Mouse (Mus musculus): ENCODE measurements around the gene Plekhd1. TPM values are rescaled to one million over a fixed set of nuclear protein-coding genes. Genes with fewer than 3 reads are reported as not detected.

Plekhd1 gene
- total RNA-seq (2021), result not detected
- long read RNA-seq, experiment 1, result 0 reads
- long read RNA-seq, experiment 2, result 0 reads

GRCm38 (mm10) chr12:80692269-80692972 is at the start of gene Plekhd1:
Gene Plekhd1, plus strand, starts transcription at chr12:80692591.
- intact Hi-C loops (cut with DNase I), result no loop called here
- DNase-seq, result peak in 1 of 2 experiments; percentile 11

- intact Hi-C loops (cut with DNase I), result no loop called here
- DNase-seq, result peak; percentile 27 to 45
Observed at GRCm38 (mm10) chr12:80642725-80643692, 49.4 kb upstream of the Plekhd1 start.

GRCm38 (mm10) chr12:80643693-80644505 is 48.5 kb upstream of the Plekhd1 start, which contains the start of the genes Slc39a9 and Erh:
Gene Slc39a9, plus strand, starts transcription at chr12:80643883.
Gene Erh, minus strand, starts transcription at chr12:80644341.
- peak; percentile 88 to 89 for DNase-seq
- intact Hi-C loops (cut with DNase I), result no loop called here

- DNase-seq, result no peak
- intact Hi-C loops (cut with DNase I), result no loop called here
Observed at GRCm38 (mm10) chr12:80644506-80644868, 47.9 kb upstream of the Plekhd1 start.

GRCm38 (mm10) chr12:80646377-80646776 is 46.0 kb upstream of the Plekhd1 start:
- no peak for DNase-seq
- intact Hi-C loops (cut with DNase I), result no loop called here

GRCm38 (mm10) chr12:80653951-80654658 is 38.3 kb upstream of the Plekhd1 start:
- no peak for DNase-seq
- intact Hi-C loops (cut with DNase I), result no loop called here

GRCm38 (mm10) chr12:80654659-80655025 is 37.7 kb upstream of the Plekhd1 start:
- intact Hi-C loops (cut with DNase I), result no loop called here
- DNase-seq, result no peak

- intact Hi-C loops (cut with DNase I), result no loop called here
- no peak for DNase-seq
Observed at GRCm38 (mm10) chr12:80658661-80659060, 33.7 kb upstream of the Plekhd1 start.

GRCm38 (mm10) chr12:80662322-80662721 is 30.1 kb upstream of the Plekhd1 start:
- DNase-seq, result no peak

GRCm38 (mm10) chr12:80663935-80664334 is 28.5 kb upstream of the Plekhd1 start:
- intact Hi-C loops (cut with DNase I), result no loop called here
- no peak for DNase-seq

More at GRCm38 (mm10) chr12:80662322-80662721, 30.1 kb upstream of the Plekhd1 start:
- intact Hi-C loops (cut with DNase I), result no loop called here

- intact Hi-C loops (cut with DNase I), result no loop called here
- no peak for DNase-seq
Observed at GRCm38 (mm10) chr12:80668391-80668790, 24.0 kb upstream of the Plekhd1 start.

- intact Hi-C loops (cut with DNase I), result no loop called here
- DNase-seq, result peak in 1 of 2 experiments; percentile 36
Observed at GRCm38 (mm10) chr12:80673170-80673569, 19.2 kb upstream of the Plekhd1 start.

GRCm38 (mm10) chr12:80681340-80681739 is 11.1 kb upstream of the Plekhd1 start:
- intact Hi-C loops (cut with DNase I), result no loop called here
- no peak for DNase-seq

- intact Hi-C loops (cut with DNase I), result no loop called here
- DNase-seq, result no peak
Observed at GRCm38 (mm10) chr12:80683554-80683953, 8.8 kb upstream of the Plekhd1 start.

GRCm38 (mm10) chr12:80684316-80684715 is 8.1 kb upstream of the Plekhd1 start:
- intact Hi-C loops (cut with DNase I), result no loop called here
- DNase-seq, result no peak

- intact Hi-C loops (cut with DNase I), result no loop called here
- DNase-seq, result no peak
Observed at GRCm38 (mm10) chr12:80687788-80688211, 4.6 kb upstream of the Plekhd1 start.

- DNase-seq, result no peak
- intact Hi-C loops (cut with DNase I), result no loop called here
Observed at GRCm38 (mm10) chr12:80689696-80690095, 2.7 kb upstream of the Plekhd1 start.

- peak in 1 of 2 experiments; percentile 14 for DNase-seq
- intact Hi-C loops (cut with DNase I), result no loop called here
Observed at GRCm38 (mm10) chr12:80691671-80692091, 710 bp upstream of the Plekhd1 start.

GRCm38 (mm10) chr12:80693700-80694099 is 1.3 kb downstream of the Plekhd1 start:
- intact Hi-C loops (cut with DNase I), result no loop called here
- no peak for DNase-seq

- intact Hi-C loops (cut with DNase I), result no loop called here
- no peak for DNase-seq
Observed at GRCm38 (mm10) chr12:80695004-80695403, 2.6 kb downstream of the Plekhd1 start.
